Mouse (Mus musculus): ENCODE results near the gene Rtp3. TPM values are rescaled to one million over a fixed set of nuclear protein-coding genes. Genes with fewer than 3 reads are reported as not detected.

Rtp3 gene
- polyA plus RNA-seq, 1 experiment from 2014 or later = not detected

- Histone ChIP-seq H3K27me3 (ENCODE audit: control insufficient read depth, insufficient read depth, low read length) (peaks cover 11% of the 10 kb centered on the region; the same call in 1 of the 2 replicates), H3K27ac (ENCODE audit: low read depth, low read length) (no peak overlapping the region)
- WGBS = 1% methylated on average over 44 of the region's 44 CpGs
Measured at GRCm38 (mm10) chr9:110953550-110954461, 36.6 kb downstream of the Rtp3 start.

GRCm38 (mm10) chr9:110952931-110953549 is 37.3 kb downstream of the Rtp3 start:
- WGBS = 47% methylated on average over 5 of the region's 5 CpGs
- no peak for DNase-seq (ENCODE audit: low spot score)

More at GRCm38 (mm10) chr9:110953550-110954461, 36.6 kb downstream of the Rtp3 start:
- Histone ChIP-seq H3K4me3 (ENCODE audit: low read depth, low read length) (peak overlapping the region; percentile 52), H3K36me3 (ENCODE audit: control insufficient read depth, insufficient read depth, low read length) (no peaks in the 10 kb centered on the region), H3K4me1 (replicated peaks; ENCODE audit: control insufficient read depth, insufficient read depth, low read length) (0 out of 2 replicates have a peak, but pooled peaks cover 2% of the 10 kb centered on the region), H3K4me2 (ENCODE audit: low read depth, low read length, severe bottlenecking) (peak overlapping the region; percentile 94), H3K9ac (ENCODE audit: low read length) (peak overlapping the region; percentile 65), H3K9me3 (ENCODE audit: control insufficient read depth, low read length) (no peaks in the 10 kb centered on the region)
- ATAC-seq (replicated peaks; ENCODE audit: low FRiP score) (peak; percentile 66), DNase-seq (ENCODE audit: low spot score) (peak; percentile 76)

GRCm38 (mm10) chr9:110952398-110952797 is 38.0 kb downstream of the Rtp3 start:
- WGBS = 62% methylated on average over 6 of the region's 6 CpGs
- no peaks in the 10 kb centered on the region for H3K9me3 ChIP-seq (ENCODE audit: control insufficient read depth, low read length)
- H3K4me1 ChIP-seq (replicated peaks; ENCODE audit: control insufficient read depth, insufficient read depth, low read length) = peaks cover 7% of the 10 kb centered on the region
- peaks cover 11% of the 10 kb centered on the region; the same call in 1 of the 2 replicates for H3K27me3 ChIP-seq (ENCODE audit: control insufficient read depth, insufficient read depth, low read length)
- ATAC-seq (replicated peaks; ENCODE audit: low FRiP score) (no peak), DNase-seq (ENCODE audit: low spot score) (no peak)
- H3K27ac ChIP-seq (ENCODE audit: low read depth, low read length) = no peak overlapping the region
- no peaks in the 10 kb centered on the region for H3K36me3 ChIP-seq (ENCODE audit: control insufficient read depth, insufficient read depth, low read length)
- H3K4me2 ChIP-seq (ENCODE audit: low read depth, low read length, severe bottlenecking) = no peak overlapping the region
- no peak overlapping the region for H3K9ac ChIP-seq (ENCODE audit: low read length)
- no peak overlapping the region for H3K4me3 ChIP-seq (ENCODE audit: low read depth, low read length)

More at GRCm38 (mm10) chr9:110952931-110953549, 37.3 kb downstream of the Rtp3 start:
- no peaks in the 10 kb centered on the region for H3K9me3 ChIP-seq (ENCODE audit: control insufficient read depth, low read length)
- peak overlapping the region; percentile 52 for H3K4me3 ChIP-seq (ENCODE audit: low read depth, low read length)
- H3K27me3 ChIP-seq (ENCODE audit: control insufficient read depth, insufficient read depth, low read length) = peaks cover 11% of the 10 kb centered on the region; the same call in 1 of the 2 replicates
- H3K4me2 ChIP-seq (ENCODE audit: low read depth, low read length, severe bottlenecking) = peak overlapping the region; percentile 94
- no peak overlapping the region for H3K27ac ChIP-seq (ENCODE audit: low read depth, low read length)
- H3K9ac ChIP-seq (ENCODE audit: low read length) = peak overlapping the region; percentile 65
- H3K4me1 ChIP-seq (replicated peaks; ENCODE audit: control insufficient read depth, insufficient read depth, low read length) = 0 out of 2 replicates have a peak, but pooled peaks cover 2% of the 10 kb centered on the region
- no peaks in the 10 kb centered on the region for H3K36me3 ChIP-seq (ENCODE audit: control insufficient read depth, insufficient read depth, low read length)
- no peak for ATAC-seq (replicated peaks; ENCODE audit: low FRiP score)

- 96% methylated on average over 13 of the region's 13 CpGs for WGBS
- DNase-seq (ENCODE audit: low spot score) = no peak
- Histone ChIP-seq H3K9me3 (ENCODE audit: control insufficient read depth, low read length) (no peaks in the 10 kb centered on the region), H3K36me3 (ENCODE audit: control insufficient read depth, insufficient read depth, low read length) (no peaks in the 10 kb centered on the region), H3K4me3 (ENCODE audit: low read depth, low read length) (no peak overlapping the region), H3K4me2 (ENCODE audit: low read depth, low read length, severe bottlenecking) (no peak overlapping the region), H3K4me1 (replicated peaks; ENCODE audit: control insufficient read depth, insufficient read depth, low read length) (peaks cover 13% of the 10 kb centered on the region), H3K9ac (ENCODE audit: low read length) (no peak overlapping the region), H3K27me3 (ENCODE audit: control insufficient read depth, insufficient read depth, low read length) (peaks cover 12% of the 10 kb centered on the region; the same call in 1 of the 2 replicates), H3K27ac (ENCODE audit: low read depth, low read length) (no peak overlapping the region)
- no peak for ATAC-seq (replicated peaks; ENCODE audit: low FRiP score)
Measured at GRCm38 (mm10) chr9:110951866-110952265, 38.5 kb downstream of the Rtp3 start.

GRCm38 (mm10) chr9:110951397-110951796 is 39.0 kb downstream of the Rtp3 start, which contains the start of gene Lrrc2:
Gene Lrrc2, plus strand, starts transcription at chr9:110951545.
- H3K4me2 ChIP-seq (ENCODE audit: low read depth, low read length, severe bottlenecking) = no peak within 1 kb of the TSS
- H3K27me3 ChIP-seq (ENCODE audit: control insufficient read depth, insufficient read depth, low read length) = peaks cover 16% of the 10 kb centered on the region; the same call in 1 of the 2 replicates
- DNase-seq (ENCODE audit: low spot score) (no peak), ATAC-seq (replicated peaks; ENCODE audit: low FRiP score) (no peak)
- H3K9me3 ChIP-seq (ENCODE audit: control insufficient read depth, low read length) = no peaks in the 10 kb centered on the region
- no peak within 1 kb of the TSS for H3K27ac ChIP-seq (ENCODE audit: low read depth, low read length)
- H3K36me3 ChIP-seq (ENCODE audit: control insufficient read depth, insufficient read depth, low read length) = no peaks in the 10 kb centered on the region
- H3K4me1 ChIP-seq (replicated peaks; ENCODE audit: control insufficient read depth, insufficient read depth, low read length) = peaks cover 14% of the 10 kb centered on the region
- no peak within 1 kb of the TSS for H3K9ac ChIP-seq (ENCODE audit: low read length)
- WGBS = 88% methylated on average over 11 of the region's 11 CpGs
- H3K4me3 ChIP-seq (ENCODE audit: low read depth, low read length) = no peak within 1 kb of the TSS

GRCm38 (mm10) chr9:110950109-110950508 is 40.3 kb downstream of the Rtp3 start:
- Histone ChIP-seq H3K27ac (ENCODE audit: low read depth, low read length) (no peak overlapping the region), H3K4me3 (ENCODE audit: low read depth, low read length) (no peak overlapping the region), H3K9ac (ENCODE audit: low read length) (no peak overlapping the region), H3K9me3 (ENCODE audit: control insufficient read depth, low read length) (no peaks in the 10 kb centered on the region), H3K27me3 (ENCODE audit: control insufficient read depth, insufficient read depth, low read length) (peaks cover 24% of the 10 kb centered on the region), H3K4me2 (ENCODE audit: low read depth, low read length, severe bottlenecking) (no peak overlapping the region), H3K4me1 (replicated peaks; ENCODE audit: control insufficient read depth, insufficient read depth, low read length) (peaks cover 14% of the 10 kb centered on the region), H3K36me3 (ENCODE audit: control insufficient read depth, insufficient read depth, low read length) (no peaks in the 10 kb centered on the region)
- 96% methylated on average over 3 of the region's 3 CpGs for WGBS
- DNase-seq (ENCODE audit: low spot score) (no peak), ATAC-seq (replicated peaks; ENCODE audit: low FRiP score) (no peak)

GRCm38 (mm10) chr9:110948813-110949310 is 41.5 kb downstream of the Rtp3 start:
- ATAC-seq (replicated peaks; ENCODE audit: low FRiP score) (no peak), DNase-seq (ENCODE audit: low spot score) (no peak)
- Histone ChIP-seq H3K4me2 (ENCODE audit: low read depth, low read length, severe bottlenecking) (no peak overlapping the region), H3K9ac (ENCODE audit: low read length) (no peak overlapping the region), H3K27me3 (ENCODE audit: control insufficient read depth, insufficient read depth, low read length) (peaks cover 32% of the 10 kb centered on the region), H3K36me3 (ENCODE audit: control insufficient read depth, insufficient read depth, low read length) (no peaks in the 10 kb centered on the region), H3K4me1 (replicated peaks; ENCODE audit: control insufficient read depth, insufficient read depth, low read length) (peaks cover 14% of the 10 kb centered on the region), H3K27ac (ENCODE audit: low read depth, low read length) (no peak overlapping the region), H3K9me3 (ENCODE audit: control insufficient read depth, low read length) (no peaks in the 10 kb centered on the region), H3K4me3 (ENCODE audit: low read depth, low read length) (no peak overlapping the region)
- whole genome bisulfite sequencing = 59% methylated on average over 8 of the region's 8 CpGs

- H3K4me2 ChIP-seq (ENCODE audit: low read depth, low read length, severe bottlenecking) = no peak overlapping the region
- no peak overlapping the region for H3K4me3 ChIP-seq (ENCODE audit: low read depth, low read length)
- peak overlapping the region; percentile 41; the same call in 1 of the 2 replicates for H3K27ac ChIP-seq (ENCODE audit: low read depth, low read length)
- ATAC-seq (replicated peaks; ENCODE audit: low FRiP score) (0 out of 2 replicates have a peak, but pooled peaks have one; percentile 13), DNase-seq (ENCODE audit: low spot score) (no peak)
- peaks cover 30% of the 10 kb centered on the region for H3K27me3 ChIP-seq (ENCODE audit: control insufficient read depth, insufficient read depth, low read length)
- H3K4me1 ChIP-seq (replicated peaks; ENCODE audit: control insufficient read depth, insufficient read depth, low read length) = peaks cover 12% of the 10 kb centered on the region
- H3K36me3 ChIP-seq (ENCODE audit: control insufficient read depth, insufficient read depth, low read length) = no peaks in the 10 kb centered on the region
- 19% methylated on average over 6 of the region's 6 CpGs for WGBS
- no peaks in the 10 kb centered on the region for H3K9me3 ChIP-seq (ENCODE audit: control insufficient read depth, low read length)
- no peak overlapping the region for H3K9ac ChIP-seq (ENCODE audit: low read length)
Measured at GRCm38 (mm10) chr9:110947900-110948299, 42.5 kb downstream of the Rtp3 start.

All from forebrain, embryonic 11.5 days (tissue).